Mouse (Mus musculus): Measurements from ENCODE around the gene Pabpn1.
A peak's percentile ranks its signal among the peaks of the same experiment; 100 is the strongest.
"Not testable (repeated sequence)": the region's sequence is repeated elsewhere in the genome, so short reads cannot be mapped to it uniquely, and the experiment has no call there.

The Pabpn1 gene

DNA sequence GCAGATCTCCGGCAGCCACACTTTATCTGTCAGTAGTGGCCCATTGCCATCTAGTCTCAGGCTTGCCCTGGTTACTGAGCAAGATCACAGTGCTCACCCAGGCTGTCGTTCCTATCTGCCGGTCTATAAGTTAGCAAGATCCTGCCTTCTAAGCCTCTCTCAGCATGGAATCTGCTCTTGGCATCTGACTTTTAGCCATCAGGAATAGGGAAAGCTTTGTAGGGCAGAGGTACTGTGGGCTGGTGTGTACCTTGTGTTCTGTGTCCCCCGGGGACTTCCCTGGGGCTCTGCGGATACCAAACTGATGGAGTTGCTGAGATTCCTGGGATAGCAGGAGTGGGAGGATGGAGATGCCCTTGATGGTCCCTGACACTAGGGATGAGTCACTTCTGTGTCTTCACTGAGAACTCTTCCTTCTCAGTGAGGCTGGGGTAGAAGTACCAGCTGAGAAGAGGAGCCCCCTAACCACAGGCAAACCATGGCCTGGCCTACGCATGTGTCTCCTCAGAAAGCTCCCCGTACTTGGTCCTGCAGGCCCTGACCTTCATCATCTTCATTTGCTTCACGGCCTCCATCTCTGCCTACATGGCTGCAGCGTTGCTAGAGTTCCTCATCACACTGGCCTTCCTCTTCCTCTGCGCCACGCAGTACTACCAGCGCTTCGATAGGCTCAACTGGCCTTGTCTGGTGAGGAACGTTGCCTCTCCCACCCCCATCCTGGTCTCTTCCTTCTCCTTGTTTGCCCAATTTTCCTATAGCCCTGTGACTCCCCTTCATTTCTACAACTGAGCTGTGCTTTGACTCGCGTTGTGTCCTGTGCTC lies 45.3 kb downstream of the Pabpn1 start:
- no peak for DNase-seq

- no peak for DNase-seq
These were observed 46.3 kb downstream of the Pabpn1 start for GRCm38 (mm10) chr14:54938431-54939219.

DNA sequence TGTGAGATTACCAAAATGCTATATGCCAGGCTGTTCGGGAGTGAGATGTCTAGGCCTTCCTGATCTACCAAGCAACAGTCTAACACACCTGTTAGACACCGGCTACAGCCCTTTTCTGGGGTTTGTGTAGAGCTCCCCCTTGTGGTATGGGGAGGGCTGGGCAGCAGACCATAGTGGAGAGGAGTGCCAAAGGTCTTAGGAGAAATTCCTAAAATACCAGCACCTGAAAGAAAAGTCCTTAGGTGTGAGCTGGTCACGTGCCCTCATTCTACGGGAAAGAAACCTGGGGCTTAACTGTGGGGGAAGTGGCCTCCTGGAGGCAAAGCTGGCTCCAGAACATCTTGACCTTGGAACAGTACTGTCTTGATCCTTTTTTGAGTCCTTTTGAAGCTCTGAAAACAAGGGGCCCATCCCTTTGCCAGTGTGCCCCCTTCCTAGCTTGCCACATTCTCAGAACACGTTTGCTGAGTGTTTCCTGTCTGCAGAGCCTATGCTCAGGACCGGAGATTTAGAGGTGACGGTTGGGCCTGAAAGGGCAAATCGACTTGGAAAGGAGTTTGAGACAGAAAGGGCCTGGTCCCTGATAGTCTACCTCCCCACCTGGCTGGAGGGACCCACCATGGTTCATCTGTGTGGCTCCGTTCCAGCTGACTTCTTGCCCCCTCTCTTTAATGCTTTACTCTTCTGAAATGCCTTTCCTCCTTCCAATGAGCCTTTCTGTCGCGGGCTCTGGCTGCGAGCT lies 47.3 kb downstream of the Pabpn1 start:
- DNase-seq = peak; percentile 59 to 63

DNA sequence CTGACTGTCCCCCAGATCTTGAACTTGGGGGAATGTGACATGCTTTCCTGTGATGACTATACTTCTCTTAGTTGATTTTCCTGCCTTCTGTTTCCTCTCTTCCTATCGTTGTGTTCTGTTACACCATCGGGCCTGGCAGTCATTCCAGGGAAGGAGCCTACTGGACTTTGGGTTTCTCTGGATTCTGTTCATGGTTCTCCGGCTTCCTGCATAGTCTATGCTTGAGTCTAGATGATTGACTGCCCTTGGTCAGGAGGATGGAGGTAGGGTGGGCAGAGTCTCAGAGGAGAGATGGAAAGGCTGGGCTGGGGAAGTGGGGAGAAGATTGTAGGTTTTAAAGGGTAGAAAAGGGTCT lies 47.9 kb downstream of the Pabpn1 start:
- no peak for DNase-seq

GRCm38 (mm10) chr14:54941024-54941978 lies 49.0 kb downstream of the Pabpn1 start:
- DNase-seq = no peak

DNA sequence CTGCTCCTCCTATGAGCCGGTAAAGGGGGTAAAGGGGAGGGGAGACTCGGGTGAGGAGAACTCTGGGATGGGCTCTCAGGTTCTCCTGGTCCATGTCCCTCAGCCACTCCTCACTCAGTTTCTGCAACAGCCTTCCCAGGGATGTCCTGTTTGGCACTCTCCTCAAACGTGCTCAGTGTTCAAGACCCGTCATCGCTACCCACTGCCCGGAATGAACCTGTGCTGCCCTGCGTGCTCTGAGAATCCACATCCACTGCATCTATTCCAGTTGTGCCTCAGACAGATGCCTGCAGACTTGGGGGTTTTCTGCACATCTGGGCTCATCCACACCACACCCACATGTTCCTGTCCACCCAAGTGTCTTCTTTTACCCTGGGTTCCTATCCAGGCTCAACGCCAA lies 50.2 kb downstream of the Pabpn1 start:
- no peak for DNase-seq

- DNase-seq = no peak
These were observed 51.7 kb downstream of the Pabpn1 start for GRCm38 (mm10) chr14:54943971-54944370.

GRCm38 (mm10) chr14:54944939-54945338 lies 52.6 kb downstream of the Pabpn1 start:
- DNase-seq = no peak

GRCm38 (mm10) chr14:54945975-54946704 lies 53.8 kb downstream of the Pabpn1 start:
- no peak for DNase-seq

- DNase-seq = not testable (repeated sequence)
These were observed 54.7 kb downstream of the Pabpn1 start for GRCm38 (mm10) chr14:54947008-54947407.
